Mouse (Mus musculus): Measurements from ENCODE around the gene Zfp366. TPM values are rescaled to one million over a fixed set of nuclear protein-coding genes. Genes with fewer than 3 reads are reported as not detected.
"Not testable (repeated sequence)": the region's sequence is repeated elsewhere in the genome, so short reads cannot be mapped to it uniquely, and the experiment has no call there.

Zfp366 gene
- total RNA-seq (2021), result 1 to 10 TPM; 5.2 to 5.7 TPM
- long read RNA-seq, experiment 1, partial matches to known transcripts, result 0 of 1 reads
- long read RNA-seq, experiment 1, other reads (novel, unspliced or antisense), result 1 of 1 reads
- long read RNA-seq, experiment 2, partial matches to known transcripts, result 0 of 1 reads
- long read RNA-seq, experiment 2, other reads (novel, unspliced or antisense), result 1 of 1 reads

DNA sequence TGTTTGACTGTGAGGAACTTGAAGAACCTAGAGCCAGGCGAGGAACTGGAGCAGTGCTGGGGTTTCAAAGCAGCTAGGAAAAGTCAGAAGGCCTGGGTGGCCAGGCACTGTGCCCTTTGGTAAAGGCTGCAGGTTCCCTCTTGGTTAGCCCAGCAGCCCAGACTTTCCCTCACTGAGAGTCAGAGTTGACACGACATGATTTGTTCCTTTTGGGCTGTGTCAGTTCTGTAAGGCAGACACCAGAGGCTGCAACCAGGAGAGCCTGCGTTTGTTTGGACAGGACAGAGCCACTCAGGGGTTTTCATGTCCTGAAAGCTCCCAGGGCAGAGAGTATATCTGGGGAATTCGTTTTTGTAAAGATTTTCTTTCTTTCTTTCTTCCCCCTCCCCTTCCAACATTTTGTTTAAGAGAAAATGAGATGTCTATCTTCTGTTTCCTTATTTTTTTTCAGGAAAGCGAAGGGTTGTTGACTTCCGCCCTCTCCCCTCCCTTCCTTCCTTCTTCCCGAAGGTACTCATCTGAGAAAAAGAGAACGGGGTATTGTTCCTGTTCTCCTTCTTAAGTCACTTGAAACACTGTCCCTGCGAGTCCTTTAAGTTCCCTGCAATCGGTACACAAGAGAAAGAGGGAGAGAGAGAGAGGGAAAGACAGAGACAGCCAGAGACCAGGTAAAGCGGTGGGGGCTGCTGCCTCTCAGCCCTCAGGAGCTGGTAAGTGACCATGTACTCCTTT is at the start of gene Zfp366:
Gene Zfp366 (plus strand): TSS at position 669 of the 732 bp plus-strand sequence.
- no peak for DNase-seq (ENCODE audit: low spot score in 2 of 2)

DNA sequence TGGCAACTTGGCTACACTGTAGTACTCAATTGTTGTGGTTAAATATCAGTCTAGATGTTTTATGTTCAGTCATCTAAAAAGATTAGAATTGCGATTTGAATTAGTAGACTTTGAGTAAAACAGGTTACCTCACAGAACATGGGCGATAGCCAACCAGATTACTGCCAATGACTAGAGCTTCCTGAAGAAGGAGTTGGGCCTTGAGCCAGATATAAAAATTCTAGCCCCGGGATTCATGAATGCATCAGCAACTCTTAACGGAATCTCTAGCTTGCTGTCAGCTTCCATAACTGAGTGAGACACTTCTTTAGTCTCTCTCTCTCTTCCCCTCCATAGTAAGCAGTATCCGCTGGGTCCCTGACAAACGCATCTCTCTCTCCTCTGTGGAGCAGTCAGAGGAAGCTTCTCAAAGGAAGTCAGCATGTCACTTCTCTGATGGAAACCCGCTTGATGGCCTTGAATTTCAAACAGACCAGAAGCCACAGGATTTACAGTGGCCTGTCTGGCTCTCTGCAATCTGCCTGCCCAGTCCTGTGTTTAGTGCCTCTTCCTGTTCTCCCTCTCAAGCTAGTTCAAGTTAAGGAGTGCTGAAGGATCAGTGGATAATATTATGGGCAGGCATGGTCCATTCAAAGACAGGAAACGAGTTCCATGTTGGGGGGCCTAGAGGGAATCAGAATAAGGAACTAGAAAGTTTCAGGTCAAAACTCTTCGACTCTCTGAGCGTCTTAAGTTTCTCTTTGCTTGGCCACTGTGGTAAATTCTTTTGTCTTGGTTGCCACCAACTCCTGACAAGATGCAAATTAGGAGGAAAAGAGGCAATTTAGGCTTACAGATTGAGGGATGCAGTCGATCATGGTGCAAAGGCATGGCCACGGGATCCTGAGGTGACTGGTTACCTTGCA is 46.0 kb upstream of the Zfp366 start:
- DNase-seq (ENCODE audit: low spot score in 2 of 2), result no peak

DNA sequence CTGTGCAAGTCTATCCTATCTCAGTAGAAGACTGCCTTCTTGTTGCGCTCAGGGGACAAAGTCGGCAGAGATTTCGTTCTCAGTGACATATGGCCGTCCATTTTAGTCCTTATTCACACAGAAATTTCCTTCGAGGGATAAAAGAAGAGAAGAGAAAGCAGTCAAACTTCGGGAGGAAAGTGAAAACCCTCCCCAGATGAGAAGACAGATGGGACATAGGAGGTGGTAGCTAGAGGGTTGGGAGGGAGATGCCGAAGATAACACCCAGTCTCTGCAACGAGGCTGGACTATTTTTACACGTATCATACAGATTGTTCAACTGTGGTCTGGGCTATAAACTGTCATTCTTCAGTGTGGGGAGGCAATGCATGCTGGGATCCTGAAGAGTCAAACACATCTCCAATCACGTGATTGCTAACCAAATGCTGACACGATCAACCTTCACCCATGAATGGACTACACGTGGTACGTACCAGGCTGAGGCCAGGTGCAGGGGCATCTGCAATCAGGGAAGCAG is 38.2 kb upstream of the Zfp366 start:
- no peak for DNase-seq (ENCODE audit: low spot score in 2 of 2)

DNA sequence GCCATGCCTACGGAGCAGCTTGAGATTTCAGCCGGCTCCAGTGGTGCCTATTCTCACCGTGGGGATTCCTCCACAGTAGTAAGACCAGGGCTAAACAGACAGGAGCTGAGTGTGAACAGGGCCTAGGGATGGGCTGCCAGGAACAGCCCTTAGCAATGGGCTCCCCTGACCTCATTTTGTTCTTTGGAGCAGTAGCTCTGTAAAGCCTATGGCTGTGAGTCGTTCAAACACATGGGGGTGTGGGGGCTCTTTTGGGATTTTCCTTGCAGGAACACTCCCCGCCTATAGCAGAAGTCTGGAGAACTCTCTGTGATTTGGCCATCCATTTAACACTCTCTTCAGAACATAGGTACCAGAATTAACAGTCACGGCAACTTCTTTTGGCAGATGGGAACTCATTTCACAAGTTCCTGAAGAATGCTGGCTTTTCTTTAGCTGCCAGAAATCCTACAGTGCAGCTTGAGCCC is 36.9 kb upstream of the Zfp366 start:
- DNase-seq (ENCODE audit: low spot score in 2 of 2), result no peak

DNA sequence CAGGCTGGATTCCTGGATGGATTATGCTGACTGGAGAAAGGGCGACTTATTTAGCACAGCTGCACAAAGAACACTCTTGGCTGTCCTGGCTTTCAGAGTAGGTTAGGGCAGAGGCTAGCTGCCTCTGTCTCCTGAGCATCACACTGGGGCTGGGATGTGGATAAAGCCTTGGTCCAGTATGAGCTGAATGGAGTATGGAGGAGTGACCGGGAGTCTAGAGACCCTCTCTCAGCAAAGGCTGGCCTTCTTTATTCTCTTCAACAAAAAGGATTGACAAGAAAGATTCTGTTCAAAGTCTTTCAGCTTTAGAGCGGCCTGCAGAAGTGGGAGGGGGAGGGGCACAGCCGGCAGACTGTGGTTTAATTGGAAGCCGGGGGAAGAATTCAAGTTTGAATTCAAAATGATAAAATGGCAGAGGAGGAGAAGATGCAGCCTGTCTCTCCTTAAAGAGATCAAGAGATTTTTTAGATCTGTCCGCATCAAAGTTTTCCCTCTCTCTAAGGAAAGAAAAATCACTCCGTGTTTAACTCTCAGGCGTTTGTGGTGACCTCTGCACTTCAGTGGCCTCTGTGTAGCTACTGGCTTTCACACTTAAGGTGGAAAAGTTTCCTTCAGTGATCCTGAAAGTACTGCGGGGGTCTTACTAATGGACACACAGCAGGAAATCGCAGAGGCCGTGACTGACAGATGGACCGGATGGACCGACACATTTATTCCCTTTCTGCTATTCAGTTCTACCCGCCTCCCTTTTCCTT is 34.9 kb upstream of the Zfp366 start:
- no peak for DNase-seq (ENCODE audit: low spot score in 2 of 2)

DNA sequence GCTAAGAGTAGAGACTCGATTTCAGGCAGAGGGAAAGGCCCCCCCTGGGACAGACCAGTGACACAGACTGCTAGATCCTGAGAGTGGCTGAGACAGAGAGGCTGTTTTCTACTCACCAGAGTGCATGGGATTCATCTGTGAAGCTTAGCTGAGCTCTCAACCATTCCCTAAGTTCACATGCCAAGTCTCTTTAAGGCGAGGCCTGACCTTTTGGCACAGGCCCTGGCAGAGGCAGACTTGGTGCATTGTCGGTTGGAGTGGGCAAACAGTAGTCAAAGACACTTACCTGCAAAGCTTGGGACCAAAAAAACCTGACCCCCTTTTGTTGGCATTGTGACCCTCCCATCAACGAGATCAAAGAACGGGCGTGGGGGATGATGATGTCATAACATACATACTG is 34.0 kb upstream of the Zfp366 start:
- no peak for DNase-seq (ENCODE audit: low spot score in 2 of 2)

DNA sequence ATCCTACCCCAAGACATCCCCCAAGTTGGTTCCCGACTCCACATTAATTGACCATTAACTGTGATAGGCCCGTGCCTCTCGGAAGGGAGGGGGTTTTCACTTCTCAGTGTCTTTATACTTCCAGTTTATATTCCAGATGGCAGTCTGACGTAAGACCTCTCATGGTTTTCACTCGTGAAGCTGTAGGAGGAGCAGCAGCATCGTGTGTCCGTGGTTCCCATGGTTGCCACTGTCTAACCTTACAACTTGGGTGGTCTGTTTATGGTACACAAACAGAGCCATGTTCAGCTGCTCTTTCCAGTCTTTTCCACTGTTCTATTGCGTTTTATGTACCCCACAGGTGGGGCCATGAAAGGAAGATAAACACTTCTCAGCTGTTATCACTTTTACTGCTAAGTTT is 33.5 kb upstream of the Zfp366 start:
- no peak for DNase-seq (ENCODE audit: low spot score in 2 of 2)

DNA sequence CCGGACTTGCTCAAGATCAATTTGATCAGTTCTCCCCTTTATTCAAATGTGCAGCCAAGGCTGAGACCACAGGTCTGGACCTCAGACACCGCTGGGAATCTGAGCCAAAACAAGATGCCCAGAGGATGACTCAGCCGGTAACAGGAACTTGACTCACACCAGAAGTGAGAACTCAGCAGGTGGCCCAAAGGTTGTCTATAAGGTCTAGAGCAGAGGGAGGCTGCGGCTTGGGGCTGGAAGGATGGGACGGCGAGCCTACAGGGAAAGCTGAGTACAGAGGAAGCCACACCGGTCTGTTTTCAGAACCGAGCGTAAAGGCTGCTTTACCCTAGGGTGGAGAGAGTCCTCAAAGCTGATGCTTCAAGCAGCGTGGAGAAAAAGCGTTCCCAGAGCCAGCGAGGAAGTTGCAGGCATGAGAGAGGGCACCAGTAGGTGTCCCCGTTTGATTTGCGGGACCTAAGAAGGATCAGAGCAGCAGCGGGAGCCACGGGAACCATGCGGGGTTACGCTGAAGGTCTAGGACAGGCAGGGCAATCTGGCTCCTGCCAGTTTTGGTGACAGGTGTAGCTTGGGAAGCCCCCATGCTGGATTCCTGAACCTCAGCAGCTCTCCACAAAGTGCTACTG is 32.2 kb upstream of the Zfp366 start:
- peak in 1 of 2 experiments; percentile 18 for DNase-seq (ENCODE audit: low spot score in 2 of 2)

DNA sequence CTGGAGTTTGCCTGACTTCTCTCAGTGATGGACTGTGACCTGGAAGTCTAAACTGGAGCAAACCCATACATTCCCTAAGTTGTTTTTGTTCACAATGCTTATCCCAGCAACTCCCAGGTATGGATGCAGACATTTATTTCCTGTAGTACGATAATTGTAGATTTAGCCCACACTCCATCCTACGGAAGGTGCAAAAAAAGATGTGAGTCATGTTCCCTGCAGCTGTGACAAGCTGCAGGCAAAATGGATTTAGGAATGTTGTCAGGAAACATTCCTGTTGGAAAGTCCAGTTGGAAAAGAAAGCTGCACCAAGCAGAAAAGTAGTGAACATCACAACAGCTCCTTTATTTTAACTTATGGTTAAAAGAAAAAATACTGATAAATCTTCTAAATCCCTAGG is 26.9 kb upstream of the Zfp366 start:
- no peak for DNase-seq (ENCODE audit: low spot score in 2 of 2)

DNA sequence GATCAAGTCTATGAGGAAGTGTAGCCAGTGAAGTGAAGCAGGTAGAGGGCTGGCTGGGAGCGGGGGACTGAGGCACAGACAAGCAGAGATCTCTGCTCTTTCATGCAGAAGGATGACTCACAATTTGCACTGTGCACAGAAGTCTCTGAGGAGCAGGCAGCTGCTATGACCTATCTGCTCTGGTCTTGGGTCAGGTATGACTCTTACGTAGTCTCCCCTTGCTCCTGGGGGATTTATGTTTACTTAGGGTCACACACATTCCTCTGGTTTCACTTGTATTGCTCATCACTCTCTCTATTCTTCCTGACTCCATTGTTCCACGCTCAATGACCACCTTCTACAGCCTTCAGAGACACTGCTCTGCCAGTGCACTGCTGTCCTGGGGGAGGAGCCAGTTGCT is 25.9 kb upstream of the Zfp366 start:
- no peak for DNase-seq (ENCODE audit: low spot score in 2 of 2)

DNA sequence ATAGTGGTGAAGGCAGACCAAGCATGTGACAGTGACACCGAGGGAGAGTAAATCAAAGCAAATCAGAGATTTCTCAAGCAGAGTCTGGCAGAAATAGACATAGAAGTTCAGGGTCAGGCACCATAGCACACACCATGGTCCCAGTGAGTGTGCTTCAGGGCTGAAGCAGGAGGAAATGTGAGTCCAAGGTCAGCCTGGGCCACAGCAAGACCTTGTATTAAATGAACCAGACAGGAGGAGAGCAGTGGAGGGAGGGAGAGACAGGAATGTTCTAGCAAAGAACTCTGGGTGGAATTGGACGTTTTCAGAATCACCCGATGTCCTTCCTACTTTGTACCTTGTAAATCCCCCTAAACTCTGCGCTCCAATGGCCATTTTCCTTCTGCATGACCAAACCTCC is 21.6 kb upstream of the Zfp366 start:
- peak in 1 of 2 experiments; percentile 35 for DNase-seq (ENCODE audit: low spot score in 2 of 2)

DNA sequence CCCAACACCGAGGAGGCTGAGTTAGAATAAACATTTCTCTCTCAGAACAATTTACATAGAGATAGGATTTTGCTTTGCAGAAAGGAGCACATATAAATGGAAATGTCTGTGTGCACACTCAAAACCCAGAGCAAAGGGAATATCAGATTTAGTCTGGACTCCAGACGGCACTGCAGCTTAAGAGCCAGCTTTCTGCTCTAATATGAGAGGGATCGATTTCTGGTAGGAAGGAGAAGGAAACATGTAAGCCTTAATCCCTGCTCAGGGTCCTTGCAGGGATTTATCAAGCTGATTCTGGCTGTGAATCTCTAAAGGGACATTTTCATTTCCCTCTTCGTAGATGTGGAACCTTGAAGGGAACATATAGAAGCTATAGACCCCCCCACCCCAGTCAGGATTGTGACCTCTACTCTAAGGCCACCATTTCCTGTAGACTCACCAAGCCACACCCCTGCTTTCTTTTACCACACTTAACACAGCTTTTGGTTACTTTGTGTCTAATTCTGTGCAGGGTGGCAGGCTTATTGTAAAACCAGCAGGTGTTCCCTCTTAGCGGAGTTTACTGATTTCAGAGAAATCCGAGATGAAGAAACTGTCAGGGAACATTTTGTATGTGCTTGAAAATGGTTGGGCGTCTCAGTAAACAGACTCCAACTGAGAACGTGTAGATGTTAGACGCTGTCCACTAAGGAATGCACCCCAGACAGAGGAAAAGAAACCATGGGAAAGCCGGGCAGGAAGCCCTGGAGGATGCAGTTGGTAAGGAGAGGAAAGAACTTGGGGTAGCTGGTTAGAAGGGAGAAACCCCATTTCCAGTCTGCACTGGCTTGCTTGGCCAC is 20.9 kb upstream of the Zfp366 start:
- no peak for DNase-seq (ENCODE audit: low spot score in 2 of 2)

DNA sequence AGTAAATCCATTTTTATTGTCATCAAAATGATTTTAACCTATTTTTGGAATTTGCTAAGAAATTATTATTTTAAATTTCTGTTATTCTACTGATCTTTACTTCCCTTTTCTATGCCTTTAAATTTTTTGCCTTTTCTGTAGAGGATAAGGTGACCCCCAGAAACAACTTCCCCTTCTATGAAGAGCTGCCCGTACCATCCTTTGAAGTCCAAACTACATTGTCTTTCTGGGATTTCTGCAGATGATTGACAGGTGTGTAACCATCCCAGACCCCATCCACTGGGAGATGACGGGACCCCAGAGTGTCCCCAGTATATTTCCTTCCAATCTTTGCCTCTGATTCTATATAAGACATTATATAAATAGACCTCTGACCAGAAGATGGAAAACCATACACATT is 20.3 kb upstream of the Zfp366 start:
- no peak for DNase-seq (ENCODE audit: low spot score in 2 of 2)

DNA sequence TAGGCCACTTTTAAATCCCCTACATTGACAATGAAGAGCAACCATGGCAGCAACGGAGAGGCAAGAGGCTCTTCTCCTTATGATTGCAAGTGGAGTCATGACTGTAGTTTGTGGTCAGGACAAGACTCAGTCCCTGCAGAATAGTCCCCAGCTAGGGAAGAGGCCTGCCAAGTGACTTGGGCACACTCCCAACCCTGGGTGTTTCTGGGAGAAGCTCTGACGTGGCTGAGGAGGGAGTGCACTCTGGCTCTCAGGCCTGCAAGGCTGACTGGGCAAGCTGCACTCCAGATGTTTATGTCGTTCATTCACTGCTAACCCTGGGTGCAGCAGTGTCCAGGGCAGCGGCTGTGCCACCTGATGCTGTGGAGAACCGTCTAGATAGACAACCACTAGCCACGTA is 15.2 kb upstream of the Zfp366 start:
- peak in 1 of 2 experiments; percentile 60 for DNase-seq (ENCODE audit: low spot score in 2 of 2)

DNA sequence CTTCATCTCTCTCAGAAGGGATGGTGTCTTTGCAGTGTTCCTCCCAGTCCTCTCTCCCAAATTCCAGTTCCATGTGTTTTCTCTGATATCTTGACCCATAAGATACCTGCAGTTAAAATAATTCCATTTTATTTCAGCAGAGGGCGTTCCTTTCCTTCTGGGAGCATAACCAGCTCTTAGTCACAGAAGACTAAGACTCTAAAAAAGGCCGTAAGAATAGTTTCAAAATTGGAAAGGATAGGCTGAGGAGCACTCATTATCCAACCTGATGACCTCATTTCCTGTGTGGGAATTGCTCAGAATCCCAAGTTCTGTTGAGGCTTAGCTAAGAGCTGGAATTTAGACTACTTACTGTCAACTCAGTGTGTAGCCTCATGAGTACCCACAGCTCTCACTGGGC is 14.3 kb upstream of the Zfp366 start:
- no peak for DNase-seq (ENCODE audit: low spot score in 2 of 2)

DNA sequence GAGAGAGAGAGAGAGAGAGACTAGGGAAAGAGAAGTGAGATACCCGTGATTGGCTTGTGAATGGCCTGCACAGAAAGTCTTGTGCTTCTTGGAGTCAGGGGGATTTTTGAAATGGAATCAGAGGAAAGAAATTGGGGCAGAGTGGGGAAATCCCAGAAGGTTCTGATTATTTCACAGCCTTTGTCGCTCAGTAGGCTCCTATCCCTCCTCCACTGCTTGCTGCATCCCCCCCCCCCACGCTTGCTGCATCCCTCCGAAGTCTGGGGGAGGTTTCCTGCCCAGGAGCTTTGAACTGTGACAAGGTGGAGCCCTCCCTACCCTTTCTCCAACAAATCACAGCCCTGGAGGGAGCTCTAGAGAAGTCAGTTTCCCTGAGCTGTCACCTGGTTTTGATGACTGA is 10.8 kb upstream of the Zfp366 start:
- peak in 1 of 2 experiments; percentile 17 for DNase-seq (ENCODE audit: low spot score in 2 of 2)

DNA sequence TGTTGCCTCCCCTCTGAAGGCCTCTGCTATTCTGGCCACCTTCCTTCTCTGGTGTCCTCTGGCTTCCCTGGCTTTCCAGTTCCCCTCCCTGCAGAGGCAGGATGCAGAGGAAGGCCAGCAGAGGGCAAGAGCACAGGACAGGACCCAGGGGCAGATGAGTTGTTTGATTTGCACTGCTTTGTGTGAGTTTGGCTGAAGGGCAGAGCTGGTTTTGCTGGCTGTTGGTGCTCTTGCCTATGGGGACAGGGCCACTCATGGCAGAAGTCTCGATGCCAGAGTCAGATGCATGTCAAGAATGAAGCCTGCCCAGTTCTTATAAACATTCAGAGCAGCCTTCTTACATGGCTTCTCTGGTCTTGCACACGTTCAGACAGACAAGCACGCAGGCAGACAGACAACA is 1.8 kb upstream of the Zfp366 start:
- DNase-seq (ENCODE audit: low spot score in 2 of 2), result not testable (repeated sequence)

DNA sequence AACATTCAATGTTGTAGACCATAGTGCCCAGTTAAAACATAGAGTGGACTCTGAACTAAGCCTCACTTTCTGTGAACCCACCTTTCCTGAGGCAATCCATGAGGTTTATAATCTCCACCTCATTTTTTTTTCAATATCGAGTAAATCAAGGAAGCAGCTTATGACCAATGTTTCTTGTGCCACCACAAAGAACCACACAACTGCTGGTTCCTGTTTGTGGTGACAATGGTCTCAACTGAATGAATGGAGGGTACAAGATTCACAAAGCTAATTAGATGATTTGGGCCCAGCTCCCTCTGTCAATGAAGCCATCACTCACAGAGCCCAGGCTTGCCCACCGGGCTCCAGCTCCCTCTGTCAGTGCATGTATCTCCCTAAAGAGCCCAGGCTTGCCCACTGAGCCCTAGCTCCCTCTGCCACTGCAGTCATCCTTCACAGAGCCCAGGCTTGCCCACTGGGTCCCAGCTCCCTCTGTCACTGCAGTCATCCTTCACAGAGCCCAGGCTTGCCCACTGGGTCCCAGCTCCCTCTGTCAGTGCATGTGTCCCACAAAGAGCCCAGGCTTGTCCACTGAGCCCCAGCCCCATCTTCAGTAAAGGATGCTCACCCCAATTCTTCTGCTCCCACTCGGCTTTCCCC is 1.2 kb upstream of the Zfp366 start:
- no peak for DNase-seq (ENCODE audit: low spot score in 2 of 2)

DNA sequence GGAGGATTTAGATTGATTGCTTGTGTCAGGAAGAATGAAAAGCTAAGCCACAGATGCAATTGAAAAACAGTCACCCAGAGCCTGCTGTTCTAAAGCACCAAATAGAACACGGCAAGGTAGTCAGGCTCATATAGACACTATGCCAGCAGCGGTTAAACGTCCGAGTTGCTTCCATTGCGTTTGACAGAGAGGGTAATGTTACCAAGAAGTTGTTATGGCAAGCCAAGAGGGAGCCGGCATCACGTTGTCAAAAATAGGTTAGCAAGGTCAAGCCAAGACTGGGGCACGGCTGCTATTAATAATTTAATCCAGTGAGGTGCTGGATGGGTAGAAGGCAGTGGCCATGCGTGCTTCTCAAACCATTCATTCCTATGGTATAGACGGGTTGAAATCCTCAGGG is 950 bp downstream of the Zfp366 start:
- no peak for DNase-seq (ENCODE audit: low spot score in 2 of 2)

All from adrenal gland, adult 18-20 months (tissue).